Mouse (Mus musculus): ENCODE measurements around the gene Aqp8.
A peak's percentile ranks its signal among the peaks of the same experiment; 100 is the strongest.

Aqp8 gene

GRCm38 (mm10) chr7:123462070-123462501 is at the start of gene Aqp8:
Aqp8 (plus strand) TSS chr7:123462291.
- no peak for DNase-seq (ENCODE audit: low read depth)

DNA sequence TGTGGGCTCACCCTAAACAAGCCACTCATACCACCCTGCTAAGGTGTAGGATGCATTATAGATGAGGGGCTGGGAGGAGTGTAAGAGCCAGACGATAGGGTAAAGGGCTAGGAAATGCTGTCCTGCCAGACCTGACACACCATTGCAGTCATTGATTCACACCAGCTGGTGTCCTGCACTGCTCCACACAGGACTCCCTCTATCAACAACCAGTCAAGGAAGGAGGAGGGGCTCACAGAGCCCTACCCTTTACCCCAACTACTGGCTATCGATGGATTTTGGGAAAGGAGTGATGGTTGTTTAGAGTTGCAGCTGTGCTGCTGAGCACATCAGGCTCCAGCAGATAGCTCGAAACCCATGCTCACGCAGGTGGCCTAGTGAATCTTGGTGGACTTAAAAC is 45.3 kb upstream of the Aqp8 start:
- no peak for DNase-seq (ENCODE audit: low read depth)

DNA sequence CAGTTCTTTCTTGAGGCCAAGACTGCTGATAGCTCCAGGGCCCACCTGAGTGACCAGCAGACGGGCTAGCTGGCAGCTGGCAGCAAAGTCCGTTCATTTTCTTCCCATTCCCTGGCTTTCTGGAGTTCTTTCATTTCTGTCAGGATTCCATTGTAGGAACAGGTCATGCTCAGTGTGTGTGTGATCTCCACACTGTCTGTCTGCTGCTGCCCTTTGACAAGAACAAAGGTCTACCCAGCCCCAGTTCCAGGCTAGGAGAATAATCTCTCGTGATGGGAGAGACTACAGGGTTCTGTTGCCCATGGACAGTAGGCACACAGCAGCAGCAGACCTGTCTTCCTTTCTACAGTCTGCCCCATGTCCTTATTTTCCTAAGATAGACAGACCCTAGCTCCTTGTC is 44.4 kb upstream of the Aqp8 start:
- no peak for DNase-seq (ENCODE audit: low read depth)

GRCm38 (mm10) chr7:123419984-123420383 is 42.1 kb upstream of the Aqp8 start:
- DNase-seq (ENCODE audit: low read depth) = no peak

DNA sequence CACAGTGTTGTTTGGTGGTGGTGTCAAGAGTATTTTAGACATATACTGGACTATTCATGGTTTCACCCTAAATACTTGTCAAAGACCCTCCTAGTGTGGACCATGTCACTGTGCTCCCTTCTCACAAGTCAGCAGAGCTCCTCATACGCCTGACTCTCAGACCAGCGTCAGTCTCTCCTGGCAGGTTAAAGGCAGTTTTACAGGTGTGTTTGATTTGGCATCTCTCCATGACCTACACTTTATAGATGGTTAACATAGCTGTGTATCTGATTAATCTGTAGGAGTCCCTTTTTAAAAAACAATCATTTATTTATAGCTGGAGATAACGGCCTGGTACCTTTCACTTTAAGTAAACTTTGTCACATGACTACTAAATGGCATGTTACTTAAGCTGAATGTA is 40.1 kb upstream of the Aqp8 start:
- no peak for DNase-seq (ENCODE audit: low read depth)

DNA sequence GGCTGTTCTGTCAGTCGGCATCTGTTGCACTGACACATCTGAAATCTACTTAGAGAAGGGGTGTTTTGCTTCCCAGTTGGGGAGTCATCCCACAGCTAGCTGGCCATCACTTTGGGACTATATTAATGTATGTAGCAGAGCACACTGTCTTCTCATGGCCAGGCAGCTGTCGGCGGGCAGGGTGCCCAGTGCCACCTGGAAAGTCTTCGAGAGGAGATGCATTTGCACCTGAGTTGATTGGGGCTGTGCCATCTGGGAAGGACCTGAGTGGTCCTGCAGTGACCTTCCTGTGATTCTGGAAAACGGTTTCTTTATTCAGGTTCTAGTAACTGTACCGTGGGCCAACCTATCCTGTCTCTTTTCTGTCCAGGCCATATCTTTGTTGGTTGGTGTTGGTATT is 37.8 kb upstream of the Aqp8 start:
- DNase-seq (ENCODE audit: low read depth) = no peak

DNA sequence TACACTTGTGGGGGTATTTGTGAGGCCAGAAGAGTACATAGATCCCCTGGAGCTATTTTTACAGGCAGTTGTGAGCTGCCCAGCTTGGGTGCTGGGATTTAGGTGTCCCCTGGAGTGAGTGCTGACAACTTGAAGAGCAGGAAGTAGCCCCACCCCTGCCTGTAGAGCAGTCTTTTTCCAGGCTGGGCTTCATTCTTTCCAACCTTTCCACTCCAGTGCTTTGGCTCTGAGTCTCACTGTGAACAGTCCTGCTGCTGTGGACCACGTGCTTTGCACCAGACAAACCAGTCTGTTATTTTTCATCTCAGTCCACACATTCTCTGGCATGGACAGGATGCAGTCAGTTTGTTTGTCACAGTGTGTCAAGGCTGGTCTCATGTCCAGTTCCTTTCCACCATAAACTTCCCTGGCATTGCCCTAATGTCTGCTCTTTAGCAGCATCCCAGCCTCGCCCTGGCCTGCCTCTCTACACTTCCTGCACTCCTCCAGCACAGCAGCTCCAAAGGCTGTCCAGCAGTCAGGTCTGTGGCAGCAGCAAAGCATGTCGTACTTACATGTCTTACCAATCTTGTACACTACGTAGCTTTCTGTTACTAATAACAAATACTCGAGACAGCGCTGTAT is 36.8 kb upstream of the Aqp8 start:
- no peak for DNase-seq (ENCODE audit: low read depth)

GRCm38 (mm10) chr7:123429624-123430410 is 32.3 kb upstream of the Aqp8 start:
- no peak for DNase-seq (ENCODE audit: low read depth)

GRCm38 (mm10) chr7:123430411-123430705 is 31.7 kb upstream of the Aqp8 start:
- no peak for DNase-seq (ENCODE audit: low read depth)

DNA sequence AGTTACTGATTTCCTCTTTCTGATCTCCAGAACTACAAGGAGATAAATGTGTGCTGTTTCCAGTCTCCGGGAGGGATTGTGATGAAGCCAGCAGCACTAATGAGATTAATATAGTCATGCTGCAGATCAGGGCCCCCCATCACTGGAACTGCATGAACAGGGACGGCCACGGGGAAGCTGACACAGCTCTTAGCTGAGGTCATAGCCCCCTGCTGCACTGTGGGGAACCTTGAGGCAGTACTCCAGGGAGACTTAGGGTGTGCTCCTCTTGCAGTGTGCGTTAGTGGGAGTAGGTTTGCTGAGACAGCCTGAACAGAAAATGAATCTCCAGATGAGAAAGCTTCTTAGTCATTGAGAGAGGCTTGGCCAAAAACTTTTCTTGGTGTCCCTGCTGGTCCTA is 30.9 kb upstream of the Aqp8 start:
- no peak for DNase-seq (ENCODE audit: low read depth)

- no peak for DNase-seq (ENCODE audit: low read depth)
Measured at GRCm38 (mm10) chr7:123442079-123442478, 20.0 kb upstream of the Aqp8 start.

DNA sequence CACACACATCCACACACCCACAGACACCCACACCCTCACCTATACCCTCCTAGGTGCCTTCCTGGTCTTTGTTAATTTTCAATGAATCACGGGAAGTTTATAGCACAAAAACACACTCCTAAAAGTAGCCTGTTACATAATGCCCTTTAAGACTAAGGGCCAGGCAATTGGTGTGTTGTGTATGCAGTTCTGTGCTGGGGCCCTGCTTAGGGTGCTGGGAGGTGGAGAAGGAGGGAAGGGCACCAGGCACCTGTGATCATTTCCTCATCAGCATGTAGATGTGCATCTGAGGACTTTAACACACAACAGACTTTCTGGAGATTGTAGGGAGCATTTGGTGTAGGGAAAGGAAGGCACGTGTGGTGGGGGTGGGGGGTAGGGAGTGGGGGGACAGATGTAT is 13.3 kb upstream of the Aqp8 start:
- DNase-seq (ENCODE audit: low read depth) = no peak

DNA sequence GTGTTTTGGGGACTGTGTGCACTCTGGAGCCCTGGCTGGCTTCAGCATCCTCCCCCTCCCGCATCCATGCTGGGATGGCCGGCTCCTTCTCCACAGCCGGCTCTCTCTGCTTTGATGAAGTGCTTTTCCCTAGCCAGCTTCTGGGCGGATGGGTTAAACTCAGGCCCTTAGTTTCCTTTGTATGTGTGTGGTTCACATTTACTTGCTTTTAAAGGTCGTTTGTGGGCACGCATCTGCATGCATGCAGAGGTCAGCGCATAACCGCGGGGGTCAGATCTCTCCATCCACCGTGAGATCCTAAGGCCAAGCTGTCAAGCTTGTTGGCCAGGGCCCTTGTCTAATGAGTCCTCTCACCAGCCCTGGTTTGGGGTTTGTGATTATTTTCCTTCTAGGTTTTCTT is 12.4 kb upstream of the Aqp8 start:
- no peak for DNase-seq (ENCODE audit: low read depth)

DNA sequence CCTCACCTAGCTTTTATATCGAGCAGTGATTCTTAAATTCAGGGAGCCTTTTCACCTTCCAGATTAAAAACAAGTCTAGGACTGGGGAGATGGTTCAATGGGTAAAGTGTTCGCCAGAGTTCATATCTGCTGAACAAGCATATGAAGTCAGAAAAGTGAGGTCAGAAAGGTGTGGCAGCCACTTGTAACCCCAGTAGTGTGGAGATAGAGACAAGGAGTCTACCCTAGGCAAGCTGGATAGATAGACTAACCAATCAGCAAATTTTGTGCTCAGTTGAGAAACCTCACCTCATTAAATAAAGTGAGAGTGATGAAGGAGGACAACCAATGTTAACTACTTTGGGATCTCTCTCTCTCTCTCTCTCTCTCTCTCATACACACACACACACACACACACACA is 11.6 kb upstream of the Aqp8 start:
- DNase-seq (ENCODE audit: low read depth) = no peak

GRCm38 (mm10) chr7:123452551-123452950 is 9.5 kb upstream of the Aqp8 start:
- no peak for DNase-seq (ENCODE audit: low read depth)

DNA sequence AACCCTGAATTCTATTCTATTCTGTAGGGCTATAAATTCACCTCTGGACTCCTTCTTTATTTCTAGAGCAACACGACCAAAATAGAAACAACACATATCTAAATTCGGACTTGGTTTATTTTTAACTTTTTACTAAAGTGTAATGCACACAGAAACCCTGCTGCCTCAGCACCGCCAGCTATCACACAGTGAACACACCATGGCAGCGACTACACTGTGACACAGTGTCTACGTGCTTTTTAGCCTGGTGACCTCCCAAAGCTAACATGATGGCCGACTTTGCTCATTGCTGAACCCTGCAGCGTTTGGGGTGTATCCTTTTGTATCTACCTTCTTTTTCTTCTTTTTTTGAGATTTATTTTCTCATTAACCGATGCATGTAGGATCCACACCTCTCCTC is 9.0 kb upstream of the Aqp8 start:
- no peak for DNase-seq (ENCODE audit: low read depth)

GRCm38 (mm10) chr7:123455088-123455487 is 7.0 kb upstream of the Aqp8 start:
- no peak for DNase-seq (ENCODE audit: low read depth)

DNA sequence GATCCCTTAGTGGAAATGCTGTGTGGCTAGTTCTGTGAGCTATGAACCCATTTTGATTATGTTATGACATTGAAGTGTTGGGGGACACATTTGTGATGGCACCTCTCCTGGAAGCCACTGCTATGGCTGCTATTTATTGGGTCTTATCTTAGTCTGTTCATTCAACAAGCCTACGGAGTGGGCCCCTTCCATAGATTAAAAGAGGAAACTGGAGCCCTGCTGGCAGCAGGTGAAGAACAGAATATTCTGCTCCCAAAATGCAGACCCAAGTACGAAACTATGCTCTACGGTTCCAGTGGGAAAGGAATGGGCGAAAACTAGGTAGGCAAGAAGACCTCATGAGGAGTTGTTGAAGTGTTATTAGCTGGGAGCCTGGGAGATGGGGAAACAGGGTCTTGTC is 3.8 kb upstream of the Aqp8 start:
- no peak for DNase-seq (ENCODE audit: low read depth)

- no peak for DNase-seq (ENCODE audit: low read depth)
Measured at GRCm38 (mm10) chr7:123459247-123459646, 2.8 kb upstream of the Aqp8 start.

GRCm38 (mm10) chr7:123461316-123461715 is 775 bp upstream of the Aqp8 start:
- no peak for DNase-seq (ENCODE audit: low read depth)

DNA sequence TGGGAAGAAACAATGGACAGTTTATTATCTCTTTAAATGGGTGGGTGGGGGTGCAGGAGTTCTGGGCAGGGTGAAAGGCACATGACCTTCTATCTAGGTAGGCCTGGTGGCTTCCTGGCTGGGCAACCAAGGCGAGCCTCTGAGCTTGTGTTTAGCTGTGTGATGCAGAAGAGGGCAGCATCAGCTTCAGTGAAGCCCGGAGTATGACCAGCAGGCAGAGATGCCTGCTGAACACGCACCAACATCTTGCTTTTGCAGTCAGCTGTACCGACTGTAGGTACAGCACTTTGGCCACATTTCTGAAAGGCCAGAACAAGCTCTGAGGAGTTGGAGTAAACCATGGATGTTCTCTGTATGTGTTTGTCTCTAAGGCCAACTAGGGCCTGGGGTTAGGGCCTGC is 1.5 kb downstream of the Aqp8 start:
- DNase-seq (ENCODE audit: low read depth) = no peak

DNA sequence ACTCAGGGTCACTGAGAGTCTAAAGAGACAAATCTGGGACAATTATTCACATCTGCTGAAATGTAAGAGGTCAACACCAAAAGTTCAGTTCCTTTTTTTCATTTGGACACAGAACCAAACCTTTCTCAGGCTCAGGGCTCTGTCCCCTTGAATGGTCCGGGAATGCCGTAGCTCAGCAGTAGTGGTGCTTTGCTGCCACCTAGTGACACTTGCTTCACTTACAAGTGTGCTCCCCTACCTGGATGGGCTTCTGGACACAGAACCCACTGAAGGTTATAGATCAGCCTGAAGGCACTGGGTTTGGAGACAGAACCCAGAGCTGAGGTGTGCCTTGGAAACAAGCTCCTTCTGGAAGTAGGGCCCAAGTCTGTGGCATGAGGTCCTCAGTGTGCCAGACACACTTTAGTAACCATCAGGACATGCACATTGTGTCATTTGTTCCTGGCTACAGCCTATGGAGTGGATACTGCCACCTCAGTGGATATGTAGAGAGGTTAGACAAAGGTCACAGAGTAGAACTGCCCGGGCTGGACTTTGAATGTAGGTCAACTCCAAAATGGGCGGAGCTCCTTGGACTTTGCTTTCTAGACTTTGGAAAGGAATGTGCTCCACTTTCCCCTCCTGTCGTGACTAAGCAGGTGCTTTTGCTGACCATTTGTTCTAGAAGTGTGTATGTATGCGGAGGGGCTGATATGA is 3.7 kb downstream of the Aqp8 start:
- peak; percentile 69 for DNase-seq (ENCODE audit: low read depth)

DNA sequence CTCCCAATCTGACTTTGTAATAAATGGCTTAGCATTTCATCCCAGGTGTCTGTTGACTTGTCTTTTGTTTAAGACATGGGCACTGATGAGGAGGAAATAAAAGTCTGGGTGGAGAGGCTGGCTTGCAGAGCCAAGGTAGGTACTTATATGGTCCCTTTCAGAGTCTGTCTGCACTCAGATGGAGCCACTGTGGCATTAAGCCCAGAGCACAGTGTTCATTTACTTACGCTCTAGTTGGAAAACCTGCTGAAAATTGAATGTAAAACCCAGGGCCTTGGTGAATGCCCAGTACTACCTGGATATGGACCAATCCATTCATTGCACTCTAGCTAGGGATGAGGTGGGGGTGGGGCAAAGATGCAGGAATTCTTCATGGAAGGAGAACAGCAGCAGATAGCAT is 5.9 kb downstream of the Aqp8 start:
- no peak for DNase-seq (ENCODE audit: low read depth)

DNA sequence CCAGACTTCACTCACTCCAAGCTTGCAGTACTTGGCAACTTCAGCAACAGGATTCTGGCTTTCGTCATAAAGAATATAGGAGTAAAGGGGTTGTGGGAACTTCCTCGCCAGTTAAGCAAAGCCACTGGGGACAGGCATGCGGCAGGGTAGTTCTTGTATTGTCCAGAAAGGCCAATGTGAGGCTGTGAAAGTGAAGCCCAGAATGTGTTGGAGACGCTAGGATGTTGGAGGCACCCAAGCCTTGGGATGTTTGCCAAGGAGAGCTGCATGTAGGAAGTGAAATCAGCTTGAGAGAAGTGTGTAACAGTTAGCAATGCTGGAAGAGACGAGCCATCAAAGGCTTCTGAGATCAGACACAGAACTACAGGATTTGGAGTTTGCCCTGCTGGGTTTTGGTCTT is 25.6 kb downstream of the Aqp8 start:
- no peak for DNase-seq (ENCODE audit: low read depth)

Measured in induced T-regulatory cell, adult 2 months (primary cell).